Mouse (Mus musculus): Measurements from ENCODE around the gene Cylc1. TPM values are rescaled to one million over a fixed set of nuclear protein-coding genes. Genes with fewer than 3 reads are reported as not detected.

Cylc1 gene
- polyA plus RNA-seq (2016; fragmentation: Nextera tagmentation; extraction: Ambion mirVana): not detected in 2 replicates

DNA sequence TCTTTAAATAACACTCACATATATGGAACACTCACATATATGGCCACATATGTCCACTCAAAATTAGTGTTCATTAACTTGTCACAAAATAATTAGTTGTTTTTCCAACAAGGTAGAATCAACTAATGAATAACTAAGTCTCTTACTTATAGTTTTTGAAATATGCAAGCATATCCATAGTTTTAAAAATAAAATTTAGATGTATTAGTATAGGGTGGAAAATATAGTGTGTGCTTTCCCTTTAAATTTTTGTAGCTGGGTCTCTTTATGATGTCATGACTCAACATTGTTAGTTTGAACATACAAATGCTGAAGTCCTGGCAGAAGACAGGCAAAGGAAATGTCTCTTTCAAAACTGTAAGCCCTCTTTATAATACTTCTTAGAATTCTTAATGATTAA, at the start of gene Cylc1:
TSS of gene Cylc1 (plus strand) at position 301 of the 400 bp plus-strand sequence.
- no peak for ATAC-seq (ENCODE audit: low FRiP score, low read depth)
- no peaks in the 10 kb centered on the region for H3K4me1 ChIP-seq
- no peaks in the 10 kb centered on the region for H3K36me3 ChIP-seq
- no peak within 1 kb of the TSS for H3K9ac ChIP-seq (replicated peaks)
- no peaks in the 10 kb centered on the region for H3K27me3 ChIP-seq
- H3K9me3 ChIP-seq: no peaks in the 10 kb centered on the region
- no peak within 1 kb of the TSS for H3K4me2 ChIP-seq (replicated peaks)
- H3K4me3 ChIP-seq: no peak within 1 kb of the TSS
- H3K27ac ChIP-seq (replicated peaks): no peak within 1 kb of the TSS

DNA sequence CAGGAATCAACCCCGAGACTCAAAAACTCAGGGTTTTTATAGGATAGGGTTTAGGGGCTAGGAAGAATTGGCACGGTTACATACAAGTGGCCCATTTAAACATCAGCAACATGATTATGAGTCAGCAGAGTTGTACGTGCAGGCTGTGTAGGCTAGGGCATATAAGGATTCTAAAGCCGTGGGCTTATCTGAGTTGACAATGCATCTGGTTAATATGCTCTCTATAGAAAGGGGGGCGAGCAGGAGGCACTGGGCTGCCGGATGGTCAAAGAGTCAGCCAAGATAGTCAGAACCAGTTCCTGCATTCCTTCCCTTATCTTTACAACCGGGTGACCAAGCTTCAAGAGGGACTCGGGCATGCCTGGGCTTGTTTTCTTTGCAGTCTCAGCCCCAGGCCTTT, 31.5 kb upstream of the Cylc1 start:
- H3K9ac ChIP-seq (replicated peaks): no peak overlapping the region
- H3K4me2 ChIP-seq (replicated peaks): no peak overlapping the region
- H3K4me3 ChIP-seq: no peak overlapping the region
- H3K36me3 ChIP-seq: no peaks in the 10 kb centered on the region
- H3K9me3 ChIP-seq: no peaks in the 10 kb centered on the region
- no peaks in the 10 kb centered on the region for H3K27me3 ChIP-seq
- no peaks in the 10 kb centered on the region for H3K4me1 ChIP-seq
- H3K27ac ChIP-seq (replicated peaks): no peak overlapping the region
- ATAC-seq (ENCODE audit: low FRiP score, low read depth): no peak
- WGBS: 89% methylated on average over 8 of the region's 8 CpGs

DNA sequence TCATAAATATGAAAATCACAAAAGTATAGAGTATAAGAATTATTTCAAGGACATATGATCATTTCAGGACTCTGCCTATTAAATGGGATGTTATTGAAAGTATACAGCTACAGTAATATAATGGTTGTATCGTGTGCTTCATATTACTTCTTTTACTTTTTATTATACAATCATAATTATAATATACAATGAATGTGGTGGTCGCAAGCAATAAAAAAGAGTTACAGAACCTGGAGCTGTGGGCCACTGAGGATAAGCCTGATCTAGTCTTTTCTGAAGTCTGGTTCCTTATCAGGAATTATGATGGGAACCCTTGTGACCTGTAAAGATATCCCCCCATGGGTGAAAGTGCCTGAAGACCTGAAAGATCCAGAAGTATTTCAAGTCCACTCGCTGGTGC, 57.8 kb downstream of the Cylc1 start, which contains the start of gene Gm10112:
TSS of gene Gm10112 (plus strand) at position 301 of the 400 bp plus-strand sequence.
- Histone ChIP-seq H3K27me3 (no peaks in the 10 kb centered on the region), H3K4me3 (no peak within 1 kb of the TSS), H3K4me2 (replicated peaks) (no peak within 1 kb of the TSS), H3K36me3 (no peaks in the 10 kb centered on the region), H3K27ac (replicated peaks) (no peak within 1 kb of the TSS), H3K9ac (replicated peaks) (no peak within 1 kb of the TSS), H3K4me1 (no peaks in the 10 kb centered on the region), H3K9me3 (no peaks in the 10 kb centered on the region)
- no peak for ATAC-seq (ENCODE audit: low FRiP score, low read depth)
- 84% methylated on average over 3 of the region's 3 CpGs for WGBS

Other genes with a start within 250 kb of the Cylc1 start
- not detected in 2 replicates for gene Gm10112, start 57.9 kb downstream of the Cylc1 start, polyA plus RNA-seq (2016; fragmentation: Nextera tagmentation; extraction: Ambion mirVana)

All from midbrain, embryonic 12.5 days (tissue).